Mouse (Mus musculus) ES-E14 (cell line): ENCODE results near the gene Etv6. TPM values are rescaled to one million over a fixed set of nuclear protein-coding genes. Genes with fewer than 3 reads are reported as not detected.

Experiments
- DNase-seq: peaks from one replicate; pipeline ENCODE4 v3.0.0-alpha.2; 2013; ENCODE audit warnings: low read depth, low spot score
- H3K27ac ChIP-seq: 2 replicates; pipeline ENCODE4 v1.5.1; 2012; ENCODE audit warnings: low read depth, mild to moderate bottlenecking, low read length, moderate library complexity, mixed read lengths; ENCODE audit not compliant: poor library complexity, insufficient read depth, severe bottlenecking
- H3K36me3 ChIP-seq: 2 replicates; pipeline ENCODE4 v1.6.1; 2012; ENCODE audit warnings: mild to moderate bottlenecking, low read length, moderate library complexity, mixed read lengths; ENCODE audit not compliant: control insufficient read depth, poor library complexity, insufficient read depth, severe bottlenecking
- H3K4me1 ChIP-seq, 2 experiments: fragments of 150-350 bp in 1 of 2; sonication (generic) in 1 of 2; 2 replicates each; pipeline ENCODE4 v1.6.1; 2012; ENCODE audit warnings: low read length in 2 of 2, mild to moderate bottlenecking in 1 of 2, mixed read lengths in 1 of 2; ENCODE audit not compliant: control insufficient read depth in 2 of 2, insufficient read depth in 2 of 2, poor library complexity in 1 of 2
- H3K4me3 ChIP-seq, 2 experiments: fragments of 150-350 bp in 1 of 2; sonication (generic) in 1 of 2; 2 replicates each; pipeline ENCODE4 v1.5.1; 2012; ENCODE audit warnings: low read length in 2 of 2, low read depth in 1 of 2, mild to moderate bottlenecking in 1 of 2, mixed read lengths in 1 of 2; ENCODE audit not compliant: insufficient read depth in 1 of 2, poor library complexity in 1 of 2, severe bottlenecking in 1 of 2
- H3K9ac ChIP-seq: 2 replicates; pipeline ENCODE4 v1.6.1; 2012; ENCODE audit warnings: low read depth, mild to moderate bottlenecking, low read length, mixed read lengths; ENCODE audit not compliant: poor library complexity, insufficient read depth, severe bottlenecking
- H3K9me3 ChIP-seq: fragments of 150-350 bp; sonication (generic); 2 replicates; pipeline ENCODE4 v1.6.1; 2012; ENCODE audit warnings: low read depth, mild to moderate bottlenecking, low read length; ENCODE audit not compliant: control insufficient read depth, insufficient read depth
- CHD2 ChIP-seq: IDR thresholded peaks from 2 replicates; pipeline ENCODE4 v1.6.1; 2014; ENCODE audit warnings: mild to moderate bottlenecking, low read depth, low read length, inconsistent platforms
- HCFC1 ChIP-seq: IDR thresholded peaks from 2 replicates; pipeline ENCODE4 v1.6.1; 2012; ENCODE audit warnings: low read length, inconsistent platforms, borderline replicate concordance; ENCODE audit not compliant: insufficient read depth
- MAFK ChIP-seq: IDR thresholded peaks from 2 replicates; pipeline ENCODE4 v1.6.1; 2014; ENCODE audit warnings: mild to moderate bottlenecking, low read depth, low read length, inconsistent platforms; ENCODE audit not compliant: insufficient read depth
- ZC3H11A ChIP-seq: IDR thresholded peaks from 2 replicates; pipeline ENCODE4 v1.6.1; 2012; ENCODE audit warnings: low read depth, mild to moderate bottlenecking, inconsistent platforms, low read length, borderline replicate concordance
- ZNF384 ChIP-seq: IDR thresholded peaks from 2 replicates; pipeline ENCODE4 v1.6.1; 2012; ENCODE audit warnings: low read depth, low read length, inconsistent platforms
- in situ Hi-C, 2 experiments: fragments of 600-800 bp; cut with MboI; formaldehyde crosslinking; loops; one replicate each; pipeline ENCODE4 v1.15.1; 2025; ENCODE audit warnings: low sequenced_read_pairs in 2 of 2, inconsistent platforms in 1 of 2; ENCODE audit not compliant: unreplicated experiment in 2 of 2
- total RNA-seq: library from RNA; depleted of rRNA; stranded (reverse); fragments of 300-350 nt; gene quantifications from 2 replicates; pipeline ENCODE4 v1.2.3, GENCODE M21; 2012

Gene Etv6
- total RNA-seq, 1 experiment = 11.8 TPM

DNA sequence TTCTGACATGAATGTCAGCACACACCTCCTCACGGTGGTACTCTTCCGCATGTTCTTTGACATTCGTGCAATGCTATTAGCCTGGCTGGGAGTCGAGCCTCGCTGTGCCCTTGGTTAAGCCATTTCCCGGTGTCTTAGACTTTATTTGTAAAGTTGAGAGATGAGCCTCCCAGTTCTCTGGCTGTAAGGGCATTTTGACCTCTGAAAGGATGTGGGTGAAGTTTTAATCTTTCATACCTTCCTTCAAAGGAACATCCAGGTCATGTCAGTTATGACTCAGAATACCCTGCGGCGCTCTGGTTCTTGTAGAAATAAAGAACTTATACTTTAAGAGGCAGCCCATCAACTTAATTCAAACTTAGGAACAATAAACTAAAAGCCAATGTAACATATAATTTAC is 32.0 kb downstream of the Etv6 start:
- Histone ChIP-seq H3K27ac (no peak overlapping the region), H3K9ac (no peak overlapping the region), H3K4me3 (no peak overlapping the region), H3K36me3 (no peaks in the 10 kb centered on the region; the same call in 1 of the 2 replicates), H3K9me3 (no peaks in the 10 kb centered on the region), H3K4me1 (no peaks in the 10 kb centered on the region)
- no peak for DNase-seq
- in situ Hi-C loops = no loop called here
- no peak for TF ChIP-seq HCFC1
- no peak for TF ChIP-seq CHD2
- TF ChIP-seq ZNF384 = no peak
- no peak for TF ChIP-seq MAFK
- TF ChIP-seq ZC3H11A = no peak

DNA sequence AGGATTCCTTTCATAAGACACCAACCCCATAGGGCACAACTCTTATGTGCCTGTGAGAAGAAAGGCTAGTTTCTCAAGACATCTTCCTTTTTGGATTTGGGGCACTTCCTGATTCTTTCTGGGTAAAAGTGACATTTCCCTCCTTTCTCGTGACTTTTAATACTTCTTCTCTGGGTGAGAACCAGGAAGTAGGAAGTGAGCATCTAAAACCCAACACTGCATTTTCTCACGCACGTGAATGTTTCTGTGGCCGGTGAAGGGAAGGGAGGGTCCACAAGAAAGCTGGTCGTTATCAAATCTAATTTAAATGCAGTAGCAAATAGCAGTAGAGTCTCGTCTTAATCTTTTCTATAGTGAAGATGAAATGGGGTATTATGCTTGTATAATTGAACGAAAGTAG is 36.9 kb downstream of the Etv6 start:
- no peaks in the 10 kb centered on the region for H3K4me1 ChIP-seq
- no peaks in the 10 kb centered on the region; the same call in 1 of the 2 replicates for H3K36me3 ChIP-seq
- TF ChIP-seq ZNF384 (no peak), ZC3H11A (no peak), HCFC1 (no peak), MAFK (no peak), CHD2 (no peak)
- no peak overlapping the region for H3K4me3 ChIP-seq
- H3K9me3 ChIP-seq = no peaks in the 10 kb centered on the region
- H3K27ac ChIP-seq = no peak overlapping the region
- in situ Hi-C loops = no loop called here
- no peak for DNase-seq
- H3K9ac ChIP-seq = no peak overlapping the region

DNA sequence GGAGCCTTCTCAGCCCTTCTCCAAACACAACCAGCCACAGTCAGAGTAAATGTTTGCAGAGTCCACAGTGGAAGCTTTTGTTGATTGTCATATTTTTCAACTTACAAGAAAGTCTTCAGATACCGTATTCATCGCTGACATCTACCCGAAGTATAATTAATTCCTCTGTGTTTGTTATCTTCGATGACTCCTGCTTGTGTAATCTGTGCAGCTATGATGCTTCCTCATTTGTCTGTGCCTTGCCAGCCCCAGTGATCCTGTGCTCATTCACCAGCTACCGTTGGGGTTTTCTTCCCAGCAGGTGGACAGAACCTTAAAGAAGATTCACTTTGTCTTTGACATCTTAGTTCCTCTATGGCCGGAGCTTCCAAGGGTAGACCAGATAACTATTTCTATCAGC is 37.4 kb downstream of the Etv6 start:
- H3K9ac ChIP-seq = no peak overlapping the region
- in situ Hi-C loops = no loop called here
- H3K9me3 ChIP-seq = no peaks in the 10 kb centered on the region
- H3K4me1 ChIP-seq = no peaks in the 10 kb centered on the region
- DNase-seq = no peak
- no peaks in the 10 kb centered on the region; the same call in 1 of the 2 replicates for H3K36me3 ChIP-seq
- no peak overlapping the region for H3K4me3 ChIP-seq
- TF ChIP-seq MAFK (no peak), HCFC1 (no peak), CHD2 (no peak), ZNF384 (no peak), ZC3H11A (no peak)
- no peak overlapping the region for H3K27ac ChIP-seq

DNA sequence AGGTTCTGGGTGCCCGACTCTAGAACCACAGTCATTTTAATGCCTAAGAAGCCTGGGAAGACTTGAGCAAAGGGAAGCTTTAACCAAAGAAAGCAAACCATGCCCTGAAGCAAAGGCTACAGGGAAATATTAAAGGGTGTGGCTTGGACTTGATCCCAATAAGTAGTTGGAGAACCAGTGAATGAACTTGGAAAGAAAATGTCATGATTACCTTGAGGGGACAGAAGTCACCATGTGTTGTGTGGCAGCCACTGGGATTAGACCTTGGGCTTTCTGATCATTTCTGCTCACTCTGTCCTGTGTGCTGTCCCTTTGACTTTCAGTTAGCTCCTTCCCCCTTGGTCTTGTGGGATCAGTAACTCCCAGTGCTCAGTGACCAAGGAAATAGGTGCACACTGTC is 38.9 kb downstream of the Etv6 start:
- DNase-seq = no peak
- H3K36me3 ChIP-seq = no peaks in the 10 kb centered on the region; the same call in 1 of the 2 replicates
- no peaks in the 10 kb centered on the region for H3K4me1 ChIP-seq
- H3K4me3 ChIP-seq = no peak overlapping the region
- no peaks in the 10 kb centered on the region for H3K9me3 ChIP-seq
- in situ Hi-C loops = no loop called here
- H3K9ac ChIP-seq = no peak overlapping the region
- no peak overlapping the region for H3K27ac ChIP-seq
- TF ChIP-seq HCFC1 (no peak), ZNF384 (no peak), MAFK (no peak), CHD2 (no peak), ZC3H11A (no peak)

DNA sequence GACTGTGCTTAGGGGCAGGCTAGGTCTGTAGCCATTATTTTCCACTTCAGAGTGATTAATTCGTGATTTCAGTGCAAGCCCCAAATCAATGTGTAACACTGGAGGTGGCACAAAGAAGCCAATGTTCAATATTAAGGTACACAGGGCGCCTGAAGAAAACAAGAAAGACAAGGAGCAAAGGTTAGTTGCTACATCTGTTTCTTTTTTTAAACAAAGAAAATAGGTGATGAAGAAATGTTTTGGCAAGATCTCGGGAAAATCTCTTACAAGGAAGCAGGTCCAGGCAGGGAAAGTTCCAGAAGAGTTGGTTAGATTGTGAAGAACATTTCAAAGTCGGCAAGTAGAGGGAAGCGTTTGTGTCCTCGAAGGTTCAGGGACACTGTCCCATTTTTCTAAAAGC is 39.5 kb downstream of the Etv6 start:
- in situ Hi-C loops = no loop called here
- Histone ChIP-seq H3K9me3 (no peaks in the 10 kb centered on the region), H3K27ac (no peak overlapping the region), H3K4me3 (no peak overlapping the region), H3K4me1 (no peaks in the 10 kb centered on the region), H3K9ac (no peak overlapping the region), H3K36me3 (no peaks in the 10 kb centered on the region; the same call in 1 of the 2 replicates)
- TF ChIP-seq ZC3H11A (no peak), ZNF384 (no peak), CHD2 (no peak), MAFK (no peak), HCFC1 (no peak)
- DNase-seq = no peak
